In the genomic region with DNA sequence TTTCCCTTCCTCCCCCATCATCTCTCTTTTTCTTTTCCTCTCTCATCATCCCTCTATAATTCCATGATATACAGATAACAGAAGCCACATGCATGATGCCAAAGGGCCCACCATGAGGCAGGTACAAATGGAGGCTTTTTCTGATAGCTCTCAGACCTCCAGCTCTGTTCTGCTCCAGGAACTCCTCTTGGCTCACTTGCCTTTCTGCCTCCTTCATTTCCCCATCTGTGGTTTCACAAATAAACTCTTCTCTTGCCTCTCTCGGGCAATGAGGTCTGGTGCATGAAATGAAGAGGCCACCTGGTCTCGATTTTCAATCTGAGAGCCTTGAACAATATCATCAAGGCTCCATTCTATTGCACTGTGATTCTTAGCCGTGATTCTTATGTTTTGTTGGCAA, we compare ENCODE assay signal across 12 mouse cellular contexts.
"Had no signal": no experiment of that assay in that cellular context is flagged by ENCODE, and none has a peak within 500 bp of the region (broad histone marks: within the 10 kb centered on the region; RNA-seq: fewer than 3 reads in every experiment).

No protein-coding gene starts in this region.

- DNase-seq: kidney, postnatal 25 days; layer of hippocampus, adult 9-11 months; layer of hippocampus, postnatal 36 days; liver; liver, embryonic 13.5 days; liver, postnatal 0 days; lung, postnatal 36 days; thymus, postnatal 36 days had no signal

- ATAC-seq: liver, postnatal 0 days; midbrain, embryonic 15.5 days had no signal

- H3K27ac ChIP-seq: kidney, embryonic 15.5 days; limb, embryonic 12.5 days; liver, embryonic 13.5 days; midbrain, embryonic 15.5 days; neural tube, embryonic 12.5 days had no signal

- H3K4me3 ChIP-seq: kidney, embryonic 15.5 days; limb, embryonic 12.5 days; liver, embryonic 13.5 days; midbrain, embryonic 15.5 days; neural tube, embryonic 12.5 days had no signal
